Mouse (Mus musculus): Measurements from ENCODE around the gene Aaas. TPM values are rescaled to one million over a fixed set of nuclear protein-coding genes. Genes with fewer than 3 reads are reported as not detected.

The Aaas gene
- polyA plus RNA-seq (2014; fragmentation: Nextera tagmentation; extraction: Ambion mirVana), result 103 and 114 TPM in 2 replicates

GRCm38 (mm10) chr15:102350138-102350941 lies at the start of gene Aaas:
Gene Aaas, minus strand, starts transcription at chr15:102350771.
- H3K4me3 ChIP-seq (ENCODE audit: low read depth, low read length), result peak within 1 kb of the TSS; percentile 65
- peak; percentile 78 for ATAC-seq (replicated peaks; ENCODE audit: low FRiP score)
- DNase-seq (ENCODE audit: low spot score), result peak; percentile 97
- peaks cover 3% of the 10 kb centered on the region; the same call in 1 of the 2 replicates for H3K36me3 ChIP-seq (ENCODE audit: control insufficient read depth, insufficient read depth, low read length)
- WGBS, result under 1% methylated on average over 56 of the region's 56 CpGs
- no peaks in the 10 kb centered on the region for H3K9me3 ChIP-seq (ENCODE audit: control insufficient read depth, low read length)
- no peaks in the 10 kb centered on the region for H3K27me3 ChIP-seq (ENCODE audit: control insufficient read depth, insufficient read depth, low read length)
- 0 out of 2 replicates have a peak within 1 kb of the TSS, but pooled peaks have one; percentile 53 for H3K27ac ChIP-seq (ENCODE audit: low read depth, low read length)
- H3K9ac ChIP-seq (ENCODE audit: low read length), result peak within 1 kb of the TSS; percentile 79
- H3K4me1 ChIP-seq (replicated peaks; ENCODE audit: control insufficient read depth, insufficient read depth, low read length), result peaks cover 13% of the 10 kb centered on the region; the same call in 1 of the 2 replicates
- H3K4me2 ChIP-seq (ENCODE audit: low read depth, low read length, severe bottlenecking), result peak within 1 kb of the TSS; percentile 77

GRCm38 (mm10) chr15:102399229-102400221 lies 49.0 kb upstream of the Aaas start:
- peak overlapping the region; percentile 80 for H3K4me2 ChIP-seq (ENCODE audit: low read depth, low read length, severe bottlenecking)
- H3K27ac ChIP-seq (ENCODE audit: low read depth, low read length), result no peak overlapping the region
- H3K9ac ChIP-seq (ENCODE audit: low read length), result peak overlapping the region; percentile 69
- H3K27me3 ChIP-seq (ENCODE audit: control insufficient read depth, insufficient read depth, low read length), result no peaks in the 10 kb centered on the region
- H3K4me3 ChIP-seq (ENCODE audit: low read depth, low read length), result peak overlapping the region; percentile 37
- ATAC-seq (replicated peaks; ENCODE audit: low FRiP score), result peak; percentile 69
- peak; percentile 82 for DNase-seq (ENCODE audit: low spot score)
- peaks cover 2% of the 10 kb centered on the region for H3K4me1 ChIP-seq (replicated peaks; ENCODE audit: control insufficient read depth, insufficient read depth, low read length)
- 3% methylated on average over 34 of the region's 34 CpGs for WGBS
- no peaks in the 10 kb centered on the region for H3K9me3 ChIP-seq (ENCODE audit: control insufficient read depth, low read length)
- no peaks in the 10 kb centered on the region for H3K36me3 ChIP-seq (ENCODE audit: control insufficient read depth, insufficient read depth, low read length)

DNA sequence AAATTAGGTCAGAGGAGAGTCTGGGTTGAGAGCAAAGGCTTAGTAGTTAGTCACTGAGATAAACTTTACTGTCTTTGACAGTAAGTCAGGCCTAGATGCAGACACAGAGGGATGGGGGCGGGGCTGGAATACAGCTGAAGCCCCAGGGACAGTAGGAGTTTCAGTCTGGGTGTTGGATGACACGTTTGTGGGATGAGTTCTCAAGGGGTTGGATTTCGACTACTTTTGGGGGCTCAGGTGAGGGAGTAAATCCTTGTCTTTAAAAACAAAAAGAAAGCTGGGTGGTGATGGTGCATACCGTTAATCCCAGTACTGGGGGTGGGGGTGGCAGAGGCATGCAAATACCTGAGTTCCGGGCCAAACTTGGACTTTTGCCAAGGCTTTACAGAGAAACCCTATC lies 48.1 kb upstream of the Aaas start:
- Histone ChIP-seq H3K4me3 (ENCODE audit: low read depth, low read length) (no peak overlapping the region), H3K9ac (ENCODE audit: low read length) (no peak overlapping the region), H3K9me3 (ENCODE audit: control insufficient read depth, low read length) (no peaks in the 10 kb centered on the region), H3K4me1 (replicated peaks; ENCODE audit: control insufficient read depth, insufficient read depth, low read length) (peaks cover 2% of the 10 kb centered on the region), H3K27me3 (ENCODE audit: control insufficient read depth, insufficient read depth, low read length) (no peaks in the 10 kb centered on the region), H3K27ac (ENCODE audit: low read depth, low read length) (no peak overlapping the region), H3K36me3 (ENCODE audit: control insufficient read depth, insufficient read depth, low read length) (no peaks in the 10 kb centered on the region), H3K4me2 (ENCODE audit: low read depth, low read length, severe bottlenecking) (no peak overlapping the region; the same call in 1 of the 2 replicates)
- DNase-seq (ENCODE audit: low spot score) (no peak), ATAC-seq (replicated peaks; ENCODE audit: low FRiP score) (no peak)
- 24% methylated on average over 5 of the region's 5 CpGs for WGBS

DNA sequence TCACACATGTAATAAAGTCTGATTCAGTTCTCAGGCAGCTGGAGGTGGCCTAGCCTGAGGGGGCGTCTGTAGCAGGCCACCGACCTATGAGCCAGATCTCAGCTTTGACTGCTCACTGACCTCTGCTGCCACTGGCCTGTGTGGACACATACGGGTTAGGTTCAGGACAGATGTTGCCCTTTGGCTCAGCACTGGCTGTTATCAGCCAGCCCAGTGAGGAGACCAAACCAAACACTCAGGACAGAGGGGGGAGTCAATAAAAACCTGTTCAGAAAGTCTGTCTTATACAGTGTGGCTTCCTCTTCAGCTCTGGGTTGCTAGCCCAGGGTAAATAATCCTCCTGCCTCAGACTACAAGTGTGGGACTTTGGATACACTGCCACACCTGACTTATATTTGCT lies 44.5 kb upstream of the Aaas start:
- WGBS, result 12% methylated on average over 3 of the region's 3 CpGs
- Histone ChIP-seq H3K4me3 (ENCODE audit: low read depth, low read length) (no peak overlapping the region), H3K4me2 (ENCODE audit: low read depth, low read length, severe bottlenecking) (no peak overlapping the region), H3K4me1 (replicated peaks; ENCODE audit: control insufficient read depth, insufficient read depth, low read length) (peaks cover 2% of the 10 kb centered on the region), H3K36me3 (ENCODE audit: control insufficient read depth, insufficient read depth, low read length) (no peaks in the 10 kb centered on the region), H3K9me3 (ENCODE audit: control insufficient read depth, low read length) (no peaks in the 10 kb centered on the region), H3K27ac (ENCODE audit: low read depth, low read length) (no peak overlapping the region), H3K9ac (ENCODE audit: low read length) (no peak overlapping the region), H3K27me3 (ENCODE audit: control insufficient read depth, insufficient read depth, low read length) (no peaks in the 10 kb centered on the region)
- no peak for ATAC-seq (replicated peaks; ENCODE audit: low FRiP score)
- DNase-seq (ENCODE audit: low spot score), result no peak

GRCm38 (mm10) chr15:102393584-102394014 lies 43.0 kb upstream of the Aaas start:
- no peaks in the 10 kb centered on the region for H3K27me3 ChIP-seq (ENCODE audit: control insufficient read depth, insufficient read depth, low read length)
- no peak overlapping the region for H3K4me3 ChIP-seq (ENCODE audit: low read depth, low read length)
- DNase-seq (ENCODE audit: low spot score), result no peak
- ATAC-seq (replicated peaks; ENCODE audit: low FRiP score), result no peak
- no peak overlapping the region for H3K27ac ChIP-seq (ENCODE audit: low read depth, low read length)
- no peaks in the 10 kb centered on the region; the same call in 1 of the 2 replicates for H3K4me1 ChIP-seq (replicated peaks; ENCODE audit: control insufficient read depth, insufficient read depth, low read length)
- no peaks in the 10 kb centered on the region for H3K36me3 ChIP-seq (ENCODE audit: control insufficient read depth, insufficient read depth, low read length)
- H3K4me2 ChIP-seq (ENCODE audit: low read depth, low read length, severe bottlenecking), result no peak overlapping the region
- H3K9ac ChIP-seq (ENCODE audit: low read length), result no peak overlapping the region
- H3K9me3 ChIP-seq (ENCODE audit: control insufficient read depth, low read length), result no peaks in the 10 kb centered on the region

DNA sequence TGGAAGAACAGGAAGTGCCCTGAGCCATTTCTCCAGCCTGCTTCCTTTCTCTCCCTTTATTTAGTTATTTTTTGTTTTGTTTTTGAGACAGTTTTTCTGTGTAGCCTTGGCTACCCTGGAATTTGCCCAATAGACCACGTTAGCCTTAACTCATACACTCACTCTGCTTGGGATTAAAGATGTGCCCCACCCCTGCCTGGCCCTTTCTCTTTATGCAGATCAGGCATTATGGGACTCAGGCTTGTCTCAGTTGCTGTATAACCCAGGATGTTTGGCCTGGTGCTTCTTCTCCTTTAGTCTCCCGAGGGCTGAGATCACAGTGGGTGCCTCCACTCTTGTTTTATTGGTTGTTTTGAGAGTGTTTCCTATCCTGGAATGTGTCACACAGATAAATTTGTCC lies 41.9 kb upstream of the Aaas start:
- no peaks in the 10 kb centered on the region for H3K9me3 ChIP-seq (ENCODE audit: control insufficient read depth, low read length)
- no peaks in the 10 kb centered on the region for H3K27me3 ChIP-seq (ENCODE audit: control insufficient read depth, insufficient read depth, low read length)
- WGBS, result 48% methylated on average over 2 of the region's 2 CpGs
- no peaks in the 10 kb centered on the region for H3K36me3 ChIP-seq (ENCODE audit: control insufficient read depth, insufficient read depth, low read length)
- H3K4me3 ChIP-seq (ENCODE audit: low read depth, low read length), result no peak overlapping the region
- no peaks in the 10 kb centered on the region; the same call in 1 of the 2 replicates for H3K4me1 ChIP-seq (replicated peaks; ENCODE audit: control insufficient read depth, insufficient read depth, low read length)
- ATAC-seq (replicated peaks; ENCODE audit: low FRiP score), result no peak
- H3K27ac ChIP-seq (ENCODE audit: low read depth, low read length), result no peak overlapping the region
- H3K4me2 ChIP-seq (ENCODE audit: low read depth, low read length, severe bottlenecking), result no peak overlapping the region
- DNase-seq (ENCODE audit: low spot score), result no peak
- H3K9ac ChIP-seq (ENCODE audit: low read length), result no peak overlapping the region

DNA sequence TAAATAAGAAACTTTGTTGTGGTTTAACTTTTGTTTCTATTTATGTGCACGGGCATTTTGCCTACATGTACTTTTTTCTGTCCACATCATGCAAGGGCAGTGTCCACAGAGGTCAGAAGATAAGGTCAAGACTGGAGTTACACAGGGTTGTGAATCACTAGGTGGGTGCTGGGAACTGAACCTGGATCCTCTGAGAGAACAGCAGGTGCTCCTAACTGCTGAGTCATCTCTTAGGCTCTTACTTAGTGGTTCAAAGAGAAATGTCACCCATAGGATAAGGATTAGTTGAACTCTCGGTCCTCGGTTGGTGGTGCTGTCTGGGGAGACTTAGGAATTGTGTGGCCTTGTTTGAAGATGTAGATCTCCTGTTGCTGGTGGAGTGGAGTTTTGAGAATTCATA lies 38.4 kb upstream of the Aaas start:
- 87% methylated on average over 3 of the region's 3 CpGs for WGBS
- H3K36me3 ChIP-seq (ENCODE audit: control insufficient read depth, insufficient read depth, low read length), result no peaks in the 10 kb centered on the region
- H3K4me1 ChIP-seq (replicated peaks; ENCODE audit: control insufficient read depth, insufficient read depth, low read length), result no peaks in the 10 kb centered on the region; the same call in 1 of the 2 replicates
- no peaks in the 10 kb centered on the region for H3K9me3 ChIP-seq (ENCODE audit: control insufficient read depth, low read length)
- H3K9ac ChIP-seq (ENCODE audit: low read length), result no peak overlapping the region
- no peak overlapping the region for H3K4me2 ChIP-seq (ENCODE audit: low read depth, low read length, severe bottlenecking)
- no peaks in the 10 kb centered on the region for H3K27me3 ChIP-seq (ENCODE audit: control insufficient read depth, insufficient read depth, low read length)
- H3K27ac ChIP-seq (ENCODE audit: low read depth, low read length), result no peak overlapping the region
- no peak for DNase-seq (ENCODE audit: low spot score)
- H3K4me3 ChIP-seq (ENCODE audit: low read depth, low read length), result no peak overlapping the region
- no peak for ATAC-seq (replicated peaks; ENCODE audit: low FRiP score)

- Histone ChIP-seq H3K9ac (ENCODE audit: low read length) (no peak overlapping the region), H3K36me3 (ENCODE audit: control insufficient read depth, insufficient read depth, low read length) (no peaks in the 10 kb centered on the region), H3K4me3 (ENCODE audit: low read depth, low read length) (no peak overlapping the region), H3K4me2 (ENCODE audit: low read depth, low read length, severe bottlenecking) (no peak overlapping the region), H3K27ac (ENCODE audit: low read depth, low read length) (no peak overlapping the region), H3K9me3 (ENCODE audit: control insufficient read depth, low read length) (no peaks in the 10 kb centered on the region), H3K4me1 (replicated peaks; ENCODE audit: control insufficient read depth, insufficient read depth, low read length) (no peaks in the 10 kb centered on the region), H3K27me3 (ENCODE audit: control insufficient read depth, insufficient read depth, low read length) (no peaks in the 10 kb centered on the region)
- DNase-seq (ENCODE audit: low spot score) (no peak), ATAC-seq (replicated peaks; ENCODE audit: low FRiP score) (no peak)
- WGBS, result 58% methylated on average over 9 of the region's 9 CpGs
These were observed 36.1 kb upstream of the Aaas start for GRCm38 (mm10) chr15:102386640-102387039.
